Mouse (Mus musculus): ENCODE measurements around the gene Vcam1.

Gene Vcam1

GRCm38 (mm10) chr3:116085962-116086361 lies 43.5 kb downstream of the Vcam1 start:
- no peak for DNase-seq (ENCODE audit: low spot score)

GRCm38 (mm10) chr3:116080939-116081676 lies 48.4 kb downstream of the Vcam1 start:
- no peak for DNase-seq (ENCODE audit: low spot score)

- DNase-seq (ENCODE audit: low spot score) = no peak
These were observed 49.2 kb downstream of the Vcam1 start for GRCm38 (mm10) chr3:116080166-116080788.

GRCm38 (mm10) chr3:116078490-116078889 lies 51.0 kb downstream of the Vcam1 start:
- DNase-seq (ENCODE audit: low spot score) = no peak

GRCm38 (mm10) chr3:116076739-116077138 lies 52.7 kb downstream of the Vcam1 start:
- no peak for DNase-seq (ENCODE audit: low spot score)

GRCm38 (mm10) chr3:116072584-116072983 lies 56.9 kb downstream of the Vcam1 start:
- no peak for DNase-seq (ENCODE audit: low spot score)

GRCm38 (mm10) chr3:116062141-116062540 lies 67.3 kb downstream of the Vcam1 start:
- DNase-seq (ENCODE audit: low spot score) = no peak

GRCm38 (mm10) chr3:116060320-116060719 lies 69.2 kb downstream of the Vcam1 start:
- DNase-seq (ENCODE audit: low spot score) = no peak
